Mouse (Mus musculus): Measurements from ENCODE around the gene Rbfox1.

GRCm38 (mm10) chr16:7359043-7359442 is 1473.9 kb downstream of the Rbfox1 start:
- TF ChIP-seq CTCF (IDR thresholded peaks at IDR 0.05; ENCODE audit: control insufficient read depth, insufficient read depth, insufficient read length) (no peak), MYOD1 (IDR thresholded peaks at IDR 0.05; ENCODE audit: control insufficient read depth, insufficient read length, low read depth) (no peak), USF1 (IDR thresholded peaks at IDR 0.05; ENCODE audit: low read depth) (no peak), MAX (IDR thresholded peaks at IDR 0.05) (no peak), FOSL1 (IDR thresholded peaks at IDR 0.05; ENCODE audit: insufficient read depth, low read length, poor library complexity, severe bottlenecking) (no peak), MYOG (IDR thresholded peaks at IDR 0.05; ENCODE audit: control insufficient read depth, extremely low read depth, insufficient read length) (no peak)

Data from C2C12 (cell line).